Mouse (Mus musculus) megakaryocyte-erythroid progenitor cell, adult 5-6 weeks (primary cell): ENCODE data around the gene Tomm20. TPM values are rescaled to one million over a fixed set of nuclear protein-coding genes. Genes with fewer than 3 reads are reported as not detected.
A peak's percentile ranks its signal among the peaks of the same experiment; 100 is the strongest.

Experiments
- ATAC-seq: replicated peaks from 2 replicates; pipeline ENCODE4 v1.8.0; 2016; ENCODE audit warnings: mild to moderate bottlenecking, inconsistent platforms; ENCODE audit not compliant: severe bottlenecking, poor library complexity, low FRiP score, low TSS enrichment
- total RNA-seq, 2 experiments: library from RNA; stranded (forward) in 1 of 2; stranded (reverse) in 1 of 2; fragments of 200-1000, 215-1000 nt in 1 of 2; fragments of >200 nt in 1 of 2; fragmentation: Nextera tagmentation in 1 of 2; gene quantifications; 2 replicates each; pipeline ENCODE4 v1.2.3; 2014 to 2017

The Tomm20 gene
- total RNA-seq, 2 experiments from 2014 or later, result 123 to 421 TPM

- no peak for ATAC-seq
Observed at GRCm38 (mm10) chr8:126968107-126968506, 22.5 kb upstream of the Tomm20 start.

DNA sequence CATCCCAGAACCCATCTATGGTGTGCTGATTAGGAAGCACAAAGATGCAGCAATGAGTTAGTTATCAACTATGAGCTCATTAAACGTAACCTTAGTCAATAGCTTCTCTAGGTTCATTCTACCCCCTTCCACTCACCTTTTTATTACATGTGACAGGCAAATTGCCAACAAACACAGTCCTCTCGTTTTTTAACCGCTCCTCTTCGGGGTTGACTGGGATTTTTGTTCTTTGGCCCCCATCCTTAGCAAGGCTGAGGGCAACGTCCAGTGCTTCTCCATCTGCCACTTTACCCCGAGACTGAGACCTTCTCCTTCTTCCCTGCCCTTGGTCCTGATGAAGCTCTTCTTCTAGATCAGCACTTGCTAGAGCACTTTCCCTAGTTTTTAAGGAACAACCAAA lies 19.6 kb upstream of the Tomm20 start:
- no peak for ATAC-seq

DNA sequence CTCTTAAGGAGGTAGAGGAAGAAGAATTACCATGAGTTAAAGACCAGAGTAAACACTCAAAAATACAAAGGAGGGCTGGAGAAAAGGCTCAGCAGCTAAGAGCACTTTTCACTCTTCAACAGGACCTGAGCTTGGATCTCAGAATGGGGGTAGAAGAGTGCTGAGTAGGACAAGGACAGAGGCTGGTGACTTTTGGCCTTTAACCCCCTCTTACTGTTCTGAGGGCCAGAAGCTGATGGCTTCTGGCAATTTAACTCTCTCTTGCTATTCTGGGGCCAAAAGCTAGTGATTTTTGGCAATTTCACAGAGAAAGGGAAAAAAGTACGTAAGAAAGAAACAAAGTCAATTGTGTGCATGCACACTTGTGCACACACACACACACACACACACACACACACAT lies 17.2 kb upstream of the Tomm20 start:
- no peak for ATAC-seq

- ATAC-seq, result no peak
Observed at GRCm38 (mm10) chr8:126961516-126961915, 15.9 kb upstream of the Tomm20 start.

DNA sequence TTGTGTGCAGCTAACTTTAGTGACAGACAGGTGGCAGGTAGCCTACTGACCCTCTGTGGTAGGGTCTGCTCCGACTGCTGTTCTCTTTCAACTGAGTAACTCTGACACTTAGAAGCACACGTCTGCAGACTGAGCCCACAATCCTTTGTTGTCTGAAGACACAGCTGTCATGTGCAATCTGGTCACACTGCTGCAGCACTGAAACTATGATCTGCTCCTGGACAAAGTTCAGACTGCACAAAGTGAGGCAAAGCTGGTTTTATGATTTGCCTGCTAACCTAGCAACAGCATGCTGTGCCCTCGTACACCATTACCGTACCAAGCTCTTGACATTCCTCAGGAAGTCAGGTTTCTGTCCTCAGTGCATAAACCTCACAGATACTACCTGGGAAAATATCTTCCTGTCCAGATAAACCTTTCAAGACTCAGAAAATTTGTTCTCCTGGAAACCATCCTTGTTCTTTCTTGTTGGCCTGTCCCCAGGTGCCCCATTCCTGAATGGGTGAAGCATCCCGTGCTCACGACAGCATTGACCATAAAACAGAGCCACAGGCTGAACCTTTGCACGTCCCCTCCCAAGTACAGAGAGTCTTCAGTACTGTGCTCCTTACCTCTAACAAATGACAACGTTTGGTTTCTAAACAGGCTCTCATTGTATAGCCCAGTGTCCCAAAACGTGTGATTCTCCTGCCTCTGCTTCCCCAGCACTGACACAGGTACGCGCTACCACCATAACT lies 6.4 kb upstream of the Tomm20 start:
- ATAC-seq, result no peak

GRCm38 (mm10) chr8:126949527-126949926 lies 3.9 kb upstream of the Tomm20 start:
- no peak for ATAC-seq

- no peak for ATAC-seq
Observed at GRCm38 (mm10) chr8:126946444-126946843, 800 bp upstream of the Tomm20 start.

- ATAC-seq, result peak; percentile 50
Observed at GRCm38 (mm10) chr8:126944781-126945691, 608 bp downstream of the Tomm20 start.

- ATAC-seq, result 0 out of 2 replicates have a peak, but pooled peaks have one; percentile 6
Observed at GRCm38 (mm10) chr8:126943565-126943964, 2.1 kb downstream of the Tomm20 start.

- ATAC-seq, result no peak
Observed at GRCm38 (mm10) chr8:126937337-126937736, 8.3 kb downstream of the Tomm20 start.

DNA sequence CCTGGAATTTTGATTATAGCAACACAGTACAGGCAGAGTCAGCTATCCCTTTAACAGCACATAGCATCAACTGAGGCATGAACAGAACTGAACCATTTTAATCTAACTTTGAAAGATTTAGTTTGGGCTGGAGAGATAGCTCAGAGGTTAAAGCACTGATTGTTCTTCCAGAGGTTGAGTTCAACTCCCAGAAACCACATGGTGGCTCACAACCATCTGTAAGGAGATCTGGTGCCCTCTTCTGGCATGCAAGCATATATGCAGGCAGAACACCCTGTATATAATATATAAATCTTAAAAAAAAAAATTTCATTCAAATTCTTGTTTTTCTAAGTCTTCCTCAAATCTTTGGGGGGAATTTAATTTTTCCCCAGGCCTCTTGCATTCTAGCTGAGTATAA lies 9.7 kb downstream of the Tomm20 start:
- no peak for ATAC-seq

GRCm38 (mm10) chr8:126935387-126935786 lies 10.3 kb downstream of the Tomm20 start:
- ATAC-seq, result no peak

- ATAC-seq, result no peak
Observed at GRCm38 (mm10) chr8:126932656-126933055, 13.0 kb downstream of the Tomm20 start.

- ATAC-seq, result no peak
Observed at GRCm38 (mm10) chr8:126932249-126932648, 13.4 kb downstream of the Tomm20 start.

DNA sequence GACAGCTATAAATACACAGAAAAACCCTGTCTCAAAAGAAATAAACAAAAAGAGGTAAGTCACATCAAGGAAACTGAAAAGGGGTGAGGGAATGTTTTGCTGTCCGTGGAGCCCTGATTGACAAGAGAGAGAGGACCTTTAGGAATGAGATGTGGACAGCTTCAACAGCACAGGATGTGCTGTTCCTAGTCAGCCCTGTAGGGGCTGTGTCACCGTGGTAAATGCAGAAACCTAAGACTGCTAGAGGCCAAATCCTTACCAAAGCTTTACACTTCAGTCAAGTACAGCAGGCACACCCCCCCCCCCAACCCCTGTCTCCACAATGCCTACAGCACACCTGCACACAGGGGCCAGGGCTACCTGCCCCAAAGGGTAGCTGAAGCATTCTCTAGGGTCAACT lies 13.9 kb downstream of the Tomm20 start:
- peak; percentile 66 for ATAC-seq

GRCm38 (mm10) chr8:126929607-126930161 lies 16.0 kb downstream of the Tomm20 start:
- ATAC-seq, result peak; percentile 33; the same call in 1 of the 2 replicates

DNA sequence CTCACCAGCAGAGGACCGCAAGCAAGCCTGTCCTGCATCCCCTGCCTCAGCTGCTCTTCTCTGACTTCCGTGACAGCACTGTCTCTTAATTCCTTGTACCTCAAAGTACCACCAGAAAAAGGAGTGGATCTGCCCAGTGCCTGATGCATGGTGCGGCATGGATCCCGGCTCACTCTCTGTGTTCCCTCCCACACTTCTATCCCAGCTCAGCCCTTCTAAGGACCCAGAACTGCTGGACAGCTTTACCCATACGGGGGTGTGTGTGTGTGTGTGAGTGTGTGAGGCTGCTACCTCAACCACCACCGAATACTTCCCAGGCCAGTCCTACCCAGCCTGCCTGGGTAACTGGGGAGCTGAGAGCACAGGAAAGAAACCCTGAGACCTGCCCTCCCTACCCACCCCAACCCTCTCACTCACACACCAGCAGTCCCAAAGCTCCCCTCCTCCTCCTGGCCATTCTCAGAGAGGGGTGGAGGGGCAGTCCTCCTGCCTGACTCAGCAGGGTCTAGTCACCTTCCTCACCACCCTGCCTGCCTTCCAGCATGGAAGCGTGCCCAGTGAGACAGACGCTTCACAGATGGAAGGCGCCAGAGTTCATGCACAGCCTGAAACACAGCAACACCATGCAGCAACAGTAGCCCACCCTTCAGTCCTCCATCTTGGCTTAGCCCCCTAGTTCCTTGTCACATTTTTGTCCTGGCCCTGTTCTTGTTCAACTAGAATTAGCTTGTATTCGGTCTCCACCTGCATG lies 16.7 kb downstream of the Tomm20 start:
- ATAC-seq, result no peak

DNA sequence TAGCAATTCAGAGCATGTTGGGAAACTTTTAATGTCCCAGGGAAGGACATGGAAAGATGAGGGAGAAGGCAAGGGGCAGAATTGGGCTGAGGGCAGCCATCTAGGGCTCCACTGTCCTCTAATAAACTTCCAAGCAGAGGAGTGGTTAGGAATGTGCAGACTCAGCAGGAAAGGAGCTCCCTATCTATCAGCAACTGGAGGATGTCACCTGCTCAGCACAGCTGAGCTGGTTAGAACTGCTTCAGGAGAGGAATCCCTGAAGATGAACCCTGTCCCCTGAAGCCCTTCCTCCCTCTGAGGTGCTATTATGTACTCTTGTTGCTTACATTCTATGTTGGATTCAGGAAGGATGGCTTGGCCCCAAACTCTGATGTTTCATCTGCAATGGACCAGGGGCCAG lies 17.6 kb downstream of the Tomm20 start:
- no peak for ATAC-seq

DNA sequence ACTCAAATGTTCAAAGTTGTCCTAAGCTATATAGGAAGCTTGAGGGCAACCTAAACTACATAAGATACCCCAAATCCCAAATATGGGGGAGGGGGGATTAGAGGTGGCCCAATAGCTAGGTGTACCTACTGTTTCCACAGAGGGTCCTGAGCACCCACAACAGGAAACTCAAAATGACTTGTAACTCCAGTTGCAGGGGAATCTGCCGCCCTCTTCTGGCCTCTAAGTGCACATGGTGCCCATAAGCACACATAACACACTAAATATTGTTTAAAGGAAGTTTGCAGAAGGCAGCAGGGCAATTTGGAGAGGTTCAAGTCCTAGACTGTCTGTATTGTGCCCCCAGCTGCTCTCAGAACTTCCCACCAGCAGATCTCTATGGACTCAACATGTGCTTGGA lies 18.6 kb downstream of the Tomm20 start:
- ATAC-seq, result no peak

- ATAC-seq, result no peak
Observed at GRCm38 (mm10) chr8:126922981-126923380, 22.7 kb downstream of the Tomm20 start.
